Mouse (Mus musculus): ENCODE results near the gene Retreg2. TPM values are rescaled to one million over a fixed set of nuclear protein-coding genes. Genes with fewer than 3 reads are reported as not detected.

The Retreg2 gene
- 27.1 and 37.4 TPM in 2 replicates for total RNA-seq (2012; rRNA removed)

- Histone ChIP-seq H3K27ac (ENCODE audit: insufficient read depth, low read depth, low read length, poor library complexity, severe bottlenecking) (peak within 1 kb of the TSS; percentile 50; the same call in 1 of the 2 replicates), H3K4me3 (ENCODE audit: insufficient read depth in 1 of 2, low read depth in 1 of 2, low read length in 2 of 2, poor library complexity in 1 of 2, severe bottlenecking in 1 of 2) (peak within 1 kb of the TSS; percentile 67 to 85), H3K9ac (ENCODE audit: insufficient read depth, low read depth, low read length, poor library complexity, severe bottlenecking) (peak within 1 kb of the TSS; percentile 82), H3K36me3 (ENCODE audit: control insufficient read depth, insufficient read depth, low read length, poor library complexity, severe bottlenecking) (peaks cover 20% of the 10 kb centered on the region; the same call in 1 of the 2 replicates), H3K9me3 (ENCODE audit: control insufficient read depth, insufficient read depth, low read depth, low read length) (no peaks in the 10 kb centered on the region), H3K4me1 (ENCODE audit: control insufficient read depth in 2 of 2, insufficient read depth in 2 of 2, low read length in 2 of 2, poor library complexity in 1 of 2) (no peaks in the 10 kb centered on the region; a peak in 1 of 4 replicates)
- DNase-seq (ENCODE audit: low read depth, low spot score) = peak; percentile 90
- TF ChIP-seq ZNF384 (IDR thresholded peaks at IDR 0.05; ENCODE audit: low read depth, low read length) = peak; percentile 86
- no peak for TF ChIP-seq CHD2 (IDR thresholded peaks at IDR 0.05; ENCODE audit: low read depth, low read length)
- TF ChIP-seq HCFC1 (IDR thresholded peaks at IDR 0.05; ENCODE audit: borderline replicate concordance, insufficient read depth, low read length) = peak; percentile 62; the same call in 1 of the 2 replicates
- TF ChIP-seq MAFK (IDR thresholded peaks at IDR 0.05; ENCODE audit: insufficient read depth, low read depth, low read length) = no peak
- in situ Hi-C loops (cut with MboI; ENCODE audit: low sequenced_read_pairs in 2 of 2, unreplicated experiment in 2 of 2) = no loop called here
Measured at GRCm38 (mm10) chr1:75142301-75143261, at the start of gene Retreg2, which contains the start of gene Cnppd1. Retreg2 (plus strand) TSS chr1:75142778. Cnppd1 (minus strand) TSS chr1:75142711.

DNA sequence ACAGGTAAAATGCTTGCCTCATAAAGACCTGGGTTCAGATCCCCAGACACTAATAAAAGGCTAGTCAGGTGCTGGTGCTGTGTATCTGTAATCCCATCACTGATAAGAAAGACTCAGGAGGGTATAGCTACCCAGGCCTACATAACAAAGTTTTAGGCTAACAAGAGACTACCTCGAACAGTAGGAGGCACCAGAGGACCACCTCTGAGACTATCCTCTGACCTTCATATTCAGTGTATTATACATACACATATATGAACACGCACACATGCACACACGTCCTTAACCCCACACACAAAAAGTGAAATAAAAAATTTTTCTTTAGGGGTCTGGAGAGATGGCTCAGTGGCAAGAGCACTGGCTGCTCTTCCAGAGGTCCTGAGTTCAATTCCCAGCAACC is 20.4 kb upstream of the Retreg2 start:
- Histone ChIP-seq H3K36me3 (ENCODE audit: control insufficient read depth, insufficient read depth, low read length, poor library complexity, severe bottlenecking) (no peaks in the 10 kb centered on the region), H3K4me3 (ENCODE audit: insufficient read depth in 1 of 2, low read depth in 1 of 2, low read length in 2 of 2, poor library complexity in 1 of 2, severe bottlenecking in 1 of 2) (no peak overlapping the region), H3K9ac (ENCODE audit: insufficient read depth, low read depth, low read length, poor library complexity, severe bottlenecking) (no peak overlapping the region), H3K27ac (ENCODE audit: insufficient read depth, low read depth, low read length, poor library complexity, severe bottlenecking) (no peak overlapping the region), H3K4me1 (ENCODE audit: control insufficient read depth in 2 of 2, insufficient read depth in 2 of 2, low read length in 2 of 2, poor library complexity in 1 of 2) (no peaks in the 10 kb centered on the region), H3K9me3 (ENCODE audit: control insufficient read depth, insufficient read depth, low read depth, low read length) (no peaks in the 10 kb centered on the region)
- in situ Hi-C loops (cut with MboI; ENCODE audit: low sequenced_read_pairs in 2 of 2, unreplicated experiment in 2 of 2) = no loop called here
- TF ChIP-seq ZC3H11A (IDR thresholded peaks at IDR 0.05; ENCODE audit: borderline replicate concordance, low read depth, low read length) (no peak), MAFK (IDR thresholded peaks at IDR 0.05; ENCODE audit: insufficient read depth, low read depth, low read length) (no peak), HCFC1 (IDR thresholded peaks at IDR 0.05; ENCODE audit: borderline replicate concordance, insufficient read depth, low read length) (no peak), CHD2 (IDR thresholded peaks at IDR 0.05; ENCODE audit: low read depth, low read length) (no peak), ZNF384 (IDR thresholded peaks at IDR 0.05; ENCODE audit: low read depth, low read length) (no peak)
- DNase-seq (ENCODE audit: low read depth, low spot score) = no peak

DNA sequence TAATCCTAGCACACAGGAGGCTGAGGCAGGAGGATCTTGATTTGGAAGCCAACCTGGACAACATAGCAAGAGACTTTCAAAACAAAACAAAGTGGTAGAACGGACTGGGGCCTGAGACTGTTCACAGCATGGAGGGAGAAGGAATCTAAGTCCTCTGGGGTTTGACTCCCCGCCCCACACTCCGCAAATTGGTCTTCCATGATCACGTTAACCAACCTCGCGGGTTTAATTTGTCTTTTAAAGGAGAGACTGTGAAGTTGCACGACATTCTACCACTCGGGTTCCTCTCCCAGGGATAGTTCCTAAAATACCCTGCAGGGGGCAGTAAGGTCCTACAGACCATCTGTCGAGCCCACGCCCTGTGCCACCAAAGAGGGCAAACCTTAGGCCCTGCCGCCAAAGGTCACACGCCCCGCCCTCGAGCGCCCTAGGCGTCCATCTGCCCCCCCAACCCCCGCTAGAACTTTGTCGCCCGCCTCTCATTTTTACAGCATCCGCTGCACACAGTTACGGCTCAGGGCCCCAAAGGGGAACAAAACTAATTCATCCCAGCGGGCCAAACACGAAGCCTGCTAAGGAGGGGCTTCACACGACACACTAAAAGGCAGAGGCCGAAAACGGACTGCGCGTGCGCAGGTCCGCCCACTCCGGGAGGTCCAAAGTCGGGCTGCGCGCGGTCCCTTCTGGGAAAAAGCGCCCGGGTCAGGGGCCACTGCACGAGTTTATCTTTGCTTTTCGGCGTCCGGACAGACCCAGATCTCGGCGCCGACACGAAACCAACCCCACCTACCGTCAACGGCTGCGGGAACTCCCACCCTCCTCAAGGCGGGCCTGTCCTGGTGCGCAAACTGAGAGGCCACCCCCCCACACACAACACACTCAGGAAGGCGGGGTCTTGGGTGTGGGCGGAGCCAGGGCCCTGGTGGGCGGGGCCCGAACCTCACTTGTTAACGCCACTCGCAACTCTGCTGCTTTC is 17.9 kb upstream of the Retreg2 start, which contains the start of gene Nhej1:
TSS of gene Nhej1 (minus strand) at position 855 of the 976 bp plus-strand sequence.
- no peak for TF ChIP-seq ZNF384 (IDR thresholded peaks at IDR 0.05; ENCODE audit: low read depth, low read length)
- 0 out of 2 replicates have a peak, but pooled peaks have one; percentile 1 for TF ChIP-seq ZC3H11A (IDR thresholded peaks at IDR 0.05; ENCODE audit: borderline replicate concordance, low read depth, low read length)
- peak; percentile 51; the same call in 1 of the 2 replicates for TF ChIP-seq HCFC1 (IDR thresholded peaks at IDR 0.05; ENCODE audit: borderline replicate concordance, insufficient read depth, low read length)
- TF ChIP-seq CHD2 (IDR thresholded peaks at IDR 0.05; ENCODE audit: low read depth, low read length) = no peak
- no peak for TF ChIP-seq MAFK (IDR thresholded peaks at IDR 0.05; ENCODE audit: insufficient read depth, low read depth, low read length)
- Histone ChIP-seq H3K4me1 (ENCODE audit: control insufficient read depth in 2 of 2, insufficient read depth in 2 of 2, low read length in 2 of 2, poor library complexity in 1 of 2) (no peaks in the 10 kb centered on the region), H3K36me3 (ENCODE audit: control insufficient read depth, insufficient read depth, low read length, poor library complexity, severe bottlenecking) (no peaks in the 10 kb centered on the region), H3K9ac (ENCODE audit: insufficient read depth, low read depth, low read length, poor library complexity, severe bottlenecking) (peak within 1 kb of the TSS; percentile 96), H3K27ac (ENCODE audit: insufficient read depth, low read depth, low read length, poor library complexity, severe bottlenecking) (peak within 1 kb of the TSS; percentile 96), H3K9me3 (ENCODE audit: control insufficient read depth, insufficient read depth, low read depth, low read length) (no peaks in the 10 kb centered on the region), H3K4me3 (ENCODE audit: insufficient read depth in 1 of 2, low read depth in 1 of 2, low read length in 2 of 2, poor library complexity in 1 of 2, severe bottlenecking in 1 of 2) (peak within 1 kb of the TSS; percentile 92 to 93)
- in situ Hi-C loops (cut with MboI; ENCODE audit: low sequenced_read_pairs in 2 of 2, unreplicated experiment in 2 of 2) = no loop called here
- peak; percentile 94 for DNase-seq (ENCODE audit: low read depth, low spot score)

- H3K4me3 ChIP-seq (ENCODE audit: insufficient read depth in 1 of 2, low read depth in 1 of 2, low read length in 2 of 2, poor library complexity in 1 of 2, severe bottlenecking in 1 of 2) = peak overlapping the region; percentile 92 to 93; a peak in 2 of 4 replicates
- in situ Hi-C loops (cut with MboI; ENCODE audit: low sequenced_read_pairs in 2 of 2, unreplicated experiment in 2 of 2) = no loop called here
- H3K9ac ChIP-seq (ENCODE audit: insufficient read depth, low read depth, low read length, poor library complexity, severe bottlenecking) = peak overlapping the region; percentile 22; the same call in 1 of the 2 replicates
- H3K4me1 ChIP-seq (ENCODE audit: control insufficient read depth in 2 of 2, insufficient read depth in 2 of 2, low read length in 2 of 2, poor library complexity in 1 of 2) = no peaks in the 10 kb centered on the region
- H3K36me3 ChIP-seq (ENCODE audit: control insufficient read depth, insufficient read depth, low read length, poor library complexity, severe bottlenecking) = no peaks in the 10 kb centered on the region
- H3K27ac ChIP-seq (ENCODE audit: insufficient read depth, low read depth, low read length, poor library complexity, severe bottlenecking) = no peak overlapping the region
- H3K9me3 ChIP-seq (ENCODE audit: control insufficient read depth, insufficient read depth, low read depth, low read length) = no peaks in the 10 kb centered on the region
- TF ChIP-seq HCFC1 (IDR thresholded peaks at IDR 0.05; ENCODE audit: borderline replicate concordance, insufficient read depth, low read length) (no peak), ZC3H11A (IDR thresholded peaks at IDR 0.05; ENCODE audit: borderline replicate concordance, low read depth, low read length) (no peak), CHD2 (IDR thresholded peaks at IDR 0.05; ENCODE audit: low read depth, low read length) (no peak), MAFK (IDR thresholded peaks at IDR 0.05; ENCODE audit: insufficient read depth, low read depth, low read length) (no peak), ZNF384 (IDR thresholded peaks at IDR 0.05; ENCODE audit: low read depth, low read length) (no peak)
- DNase-seq (ENCODE audit: low read depth, low spot score) = no peak
Measured at GRCm38 (mm10) chr1:75125418-75125817, 17.2 kb upstream of the Retreg2 start.
